Mouse (Mus musculus) liver, adult 2 months (tissue): ENCODE data around the gene Cntln. TPM values are rescaled to one million over a fixed set of nuclear protein-coding genes. Genes with fewer than 3 reads are reported as not detected.
A peak's percentile ranks its signal among the peaks of the same experiment; 100 is the strongest.

ENCODE experiments used
- DNase-seq: peaks from one replicate; pipeline ENCODE4 v3.0.0-alpha.2; 2011; ENCODE audit warnings: low read depth, low spot score; ENCODE audit errors: extremely low read depth
- H3K27ac ChIP-seq: fragments of 200-500 bp; replicated peaks from 2 replicates; pipeline ENCODE4 v1.5.1; 2012; ENCODE audit warnings: low read depth, mild to moderate bottlenecking, control low read depth, inconsistent platforms, low read length; ENCODE audit not compliant: insufficient read depth
- H3K27me3 ChIP-seq: fragments of 200-500 bp; 2 replicates; pipeline ENCODE4 v1.6.1; 2012; ENCODE audit warnings: mild to moderate bottlenecking, moderate library complexity, low read length, inconsistent platforms; ENCODE audit not compliant: control insufficient read depth, insufficient read depth
- H3K36me3 ChIP-seq: fragments of 200-500 bp; 2 replicates; pipeline ENCODE4 v1.6.1; 2012; ENCODE audit warnings: low read length, inconsistent platforms; ENCODE audit not compliant: control insufficient read depth, insufficient read depth
- H3K4me1 ChIP-seq: fragments of 200-500 bp; 2 replicates; pipeline ENCODE4 v1.6.1; 2011; ENCODE audit warnings: low read length; ENCODE audit not compliant: control insufficient read depth, insufficient read depth
- H3K4me3 ChIP-seq: fragments of 200-500 bp; 2 replicates; pipeline ENCODE4 v1.5.1; 2011; ENCODE audit warnings: low read depth, mild to moderate bottlenecking, control low read depth, low read length, moderate library complexity; ENCODE audit not compliant: insufficient read depth
- H3K79me2 ChIP-seq: fragments of 200-500 bp; 2 replicates; pipeline ENCODE4 v1.6.1; 2012; ENCODE audit warnings: inconsistent platforms, mild to moderate bottlenecking, low read length, moderate library complexity; ENCODE audit not compliant: control insufficient read depth, insufficient read depth
- H3K9ac ChIP-seq: fragments of 200-500 bp; 2 replicates; pipeline ENCODE4 v1.6.1; 2012; ENCODE audit warnings: low read depth, mild to moderate bottlenecking, control low read depth, inconsistent platforms, low read length
- CTCF ChIP-seq: fragments of 200-500 bp; IDR thresholded peaks from 2 replicates; pipeline ENCODE4 v1.5.1; 2011; ENCODE audit warnings: low read depth, low read length, control low read depth
- POLR2A ChIP-seq: fragments of 200-500 bp; IDR thresholded peaks from 2 replicates; pipeline ENCODE4 v1.6.1; 2011; ENCODE audit warnings: low read length, control low read depth; ENCODE audit not compliant: insufficient read depth; ENCODE audit errors: extremely low read depth
- whole genome bisulfite sequencing: fragments of 180-500 bp; shearing (Covaris S2); methylation state at CpG from one replicate; pipeline ENCODE4 v1.1.7; 2018; 5-methylcytosine and 5-hydroxymethylcytosine counted together
- polyA plus RNA-seq: library from polyadenylated mRNA; depleted of rRNA; stranded (reverse); fragments of >200 nt; gene quantifications from 2 replicates; pipeline ENCODE4 v1.2.3, GENCODE M21; 2012
- total RNA-seq: library from RNA; depleted of rRNA; stranded (reverse); fragments of >200 nt; gene quantifications from 2 replicates; pipeline ENCODE4 v1.2.3, GENCODE M21; 2014

The Cntln gene
- total and polyA plus RNA-seq, 2 experiments = 0.32 to 1.3 TPM

- no peak overlapping the region for H3K27ac ChIP-seq
- no peak overlapping the region for H3K9ac ChIP-seq
- TF ChIP-seq CTCF (no peak), POLR2A (no peak)
- H3K36me3 ChIP-seq = no peaks in the 10 kb centered on the region
- H3K79me2 ChIP-seq = no peaks in the 10 kb centered on the region
- WGBS = 79% methylated on average over 6 of the region's 6 CpGs
- H3K4me1 ChIP-seq = no peaks in the 10 kb centered on the region
- H3K27me3 ChIP-seq = no peaks in the 10 kb centered on the region
- peak; percentile 4 for DNase-seq
- no peak overlapping the region for H3K4me3 ChIP-seq
These were observed 121.5 kb downstream of the Cntln start for GRCm38 (mm10) chr4:85005581-85005980.

GRCm38 (mm10) chr4:85006789-85007188 is 122.7 kb downstream of the Cntln start:
- TF ChIP-seq POLR2A (no peak), CTCF (no peak)
- 91% methylated on average over 3 of the region's 3 CpGs for WGBS

GRCm38 (mm10) chr4:85010846-85011245 is 126.7 kb downstream of the Cntln start:
- H3K79me2 ChIP-seq = no peaks in the 10 kb centered on the region
- TF ChIP-seq POLR2A (no peak), CTCF (no peak)
- H3K27me3 ChIP-seq = no peaks in the 10 kb centered on the region
- no peaks in the 10 kb centered on the region for H3K4me1 ChIP-seq
- no peaks in the 10 kb centered on the region for H3K36me3 ChIP-seq
- no peak overlapping the region for H3K9ac ChIP-seq
- no peak for DNase-seq
- no peak overlapping the region for H3K27ac ChIP-seq
- H3K4me3 ChIP-seq = no peak overlapping the region

More at GRCm38 (mm10) chr4:85006789-85007188, 122.7 kb downstream of the Cntln start:
- Histone ChIP-seq H3K4me1 (no peaks in the 10 kb centered on the region), H3K36me3 (no peaks in the 10 kb centered on the region), H3K4me3 (no peak overlapping the region), H3K27ac (no peak overlapping the region), H3K27me3 (no peaks in the 10 kb centered on the region), H3K79me2 (no peaks in the 10 kb centered on the region), H3K9ac (no peak overlapping the region)
- no peak for DNase-seq

GRCm38 (mm10) chr4:85045748-85046147 is 161.6 kb downstream of the Cntln start:
- no peak overlapping the region for H3K27ac ChIP-seq
- WGBS = 79% methylated on average over 2 of the region's 2 CpGs

GRCm38 (mm10) chr4:85049933-85050553 is 165.9 kb downstream of the Cntln start:
- H3K27ac ChIP-seq = no peak overlapping the region
- H3K36me3 ChIP-seq = no peaks in the 10 kb centered on the region
- no peak overlapping the region for H3K9ac ChIP-seq
- TF ChIP-seq POLR2A = no peak
- TF ChIP-seq CTCF = no peak
- no peak for DNase-seq
- no peak overlapping the region for H3K4me3 ChIP-seq
- H3K79me2 ChIP-seq = no peaks in the 10 kb centered on the region
- H3K4me1 ChIP-seq = no peaks in the 10 kb centered on the region
- H3K27me3 ChIP-seq = no peaks in the 10 kb centered on the region
- WGBS = 84% methylated on average over 8 of the region's 8 CpGs

More at GRCm38 (mm10) chr4:85045748-85046147, 161.6 kb downstream of the Cntln start:
- Histone ChIP-seq H3K27me3 (no peaks in the 10 kb centered on the region), H3K79me2 (no peaks in the 10 kb centered on the region), H3K36me3 (no peaks in the 10 kb centered on the region), H3K4me1 (no peaks in the 10 kb centered on the region), H3K4me3 (no peak overlapping the region), H3K9ac (no peak overlapping the region)
- no peak for TF ChIP-seq CTCF
- no peak for DNase-seq

GRCm38 (mm10) chr4:85054616-85055015 is 170.5 kb downstream of the Cntln start:
- Histone ChIP-seq H3K36me3 (no peaks in the 10 kb centered on the region), H3K4me1 (no peaks in the 10 kb centered on the region), H3K79me2 (no peaks in the 10 kb centered on the region), H3K27ac (no peak overlapping the region), H3K9ac (no peak overlapping the region), H3K4me3 (no peak overlapping the region), H3K27me3 (no peaks in the 10 kb centered on the region)
- TF ChIP-seq CTCF = no peak
- TF ChIP-seq POLR2A = no peak
- no peak for DNase-seq
- 90% methylated on average over 1 of the region's 1 CpGs for WGBS
